Mouse (Mus musculus): ENCODE results near the gene Hist1h2bq. TPM values are rescaled to one million over a fixed set of nuclear protein-coding genes. Genes with fewer than 3 reads are reported as not detected.

Hist1h2bq gene
- polyA plus RNA-seq, 1 experiment from 2014 or later: 7.3 TPM

Small RNAs within 50 kb of the gene (microRNA-seq; reads per million reads assigned to microRNA genes)
- gene Gm19658 (not detected), gene Gm44346 (not detected), gene Gm44466 (not detected)

Other genes with a start within 250 kb of the Hist1h2bq start
- not detected in 2 replicates for gene Olfr1364, start 228.4 kb downstream of the Hist1h2bq start, polyA plus RNA-seq (2015; fragmentation: Nextera tagmentation; extraction: Ambion mirVana)
- gene Olfr1362, start 196.2 kb downstream of the Hist1h2bq start, polyA plus RNA-seq (2015; fragmentation: Nextera tagmentation; extraction: Ambion mirVana): not detected in 2 replicates
- 0.05 and 0.08 TPM in 2 replicates for gene Olfr11, start 167.7 kb downstream of the Hist1h2bq start, polyA plus RNA-seq (2015; fragmentation: Nextera tagmentation; extraction: Ambion mirVana)
- gene Olfr1361, start 146.8 kb downstream of the Hist1h2bq start, polyA plus RNA-seq (2015; fragmentation: Nextera tagmentation; extraction: Ambion mirVana): not detected in 2 replicates
- gene Olfr1360, start 132.8 kb downstream of the Hist1h2bq start, polyA plus RNA-seq (2015; fragmentation: Nextera tagmentation; extraction: Ambion mirVana): not detected in 2 replicates
- gene Olfr1359, start 112.1 kb downstream of the Hist1h2bq start, polyA plus RNA-seq (2015; fragmentation: Nextera tagmentation; extraction: Ambion mirVana): not detected in 2 replicates
- gene Hist1h2bl, start 94.1 kb downstream of the Hist1h2bq start, polyA plus RNA-seq (2015; fragmentation: Nextera tagmentation; extraction: Ambion mirVana): 1.1 and 1.9 TPM in 2 replicates
- 12.9 and 14.0 TPM in 2 replicates for gene Hist1h2ai, start 93.8 kb downstream of the Hist1h2bq start, polyA plus RNA-seq (2015; fragmentation: Nextera tagmentation; extraction: Ambion mirVana)
- 5.9 and 6.4 TPM in 2 replicates for gene Hist1h3h, start 92.5 kb downstream of the Hist1h2bq start, polyA plus RNA-seq (2015; fragmentation: Nextera tagmentation; extraction: Ambion mirVana)
- gene Hist1h2bm, start 88.2 kb downstream of the Hist1h2bq start, polyA plus RNA-seq (2015; fragmentation: Nextera tagmentation; extraction: Ambion mirVana): 1.9 and 2.3 TPM in 2 replicates
- 0.39 and 0.84 TPM in 2 replicates for gene Hist1h4j, start 75.1 kb downstream of the Hist1h2bq start, polyA plus RNA-seq (2015; fragmentation: Nextera tagmentation; extraction: Ambion mirVana)
- 1.6 and 2.7 TPM in 2 replicates for gene Hist1h4k, start 59.7 kb downstream of the Hist1h2bq start, polyA plus RNA-seq (2015; fragmentation: Nextera tagmentation; extraction: Ambion mirVana)
- 10.4 and 11.4 TPM in 2 replicates for gene Hist1h2ak, start 56.4 kb downstream of the Hist1h2bq start, polyA plus RNA-seq (2015; fragmentation: Nextera tagmentation; extraction: Ambion mirVana)
- 0.60 and 2.1 TPM in 2 replicates for gene Hist1h2bn, start 56.1 kb downstream of the Hist1h2bq start, polyA plus RNA-seq (2015; fragmentation: Nextera tagmentation; extraction: Ambion mirVana)
- gene Hist1h1b, start 29.6 kb downstream of the Hist1h2bq start, polyA plus RNA-seq (2015; fragmentation: Nextera tagmentation; extraction: Ambion mirVana): 5.5 and 7.8 TPM in 2 replicates
- 44.3 and 48.5 TPM in 2 replicates for gene Hist1h3i, start 26.8 kb downstream of the Hist1h2bq start, polyA plus RNA-seq (2015; fragmentation: Nextera tagmentation; extraction: Ambion mirVana)
- 1.8 and 2.8 TPM in 2 replicates for gene Hist1h2an, start 23.0 kb downstream of the Hist1h2bq start, polyA plus RNA-seq (2015; fragmentation: Nextera tagmentation; extraction: Ambion mirVana)
- 0.68 and 0.97 TPM in 2 replicates for gene Hist1h2bp, start 22.7 kb downstream of the Hist1h2bq start, polyA plus RNA-seq (2015; fragmentation: Nextera tagmentation; extraction: Ambion mirVana)
- not detected in 2 replicates for gene Hist1h2ao, start 268 bp upstream of the Hist1h2bq start, polyA plus RNA-seq (2015; fragmentation: Nextera tagmentation; extraction: Ambion mirVana)
- not detected in 2 replicates for gene Hist1h4m, start 1.5 kb upstream of the Hist1h2bq start, polyA plus RNA-seq (2015; fragmentation: Nextera tagmentation; extraction: Ambion mirVana)
- gene Hist1h4n, start 22.0 kb upstream of the Hist1h2bq start, polyA plus RNA-seq (2015; fragmentation: Nextera tagmentation; extraction: Ambion mirVana): 6.7 and 8.6 TPM in 2 replicates
- 898 and 915 TPM in 2 replicates for gene Hist1h2ap, start 23.3 kb upstream of the Hist1h2bq start, polyA plus RNA-seq (2015; fragmentation: Nextera tagmentation; extraction: Ambion mirVana)
- 7.5 and 7.7 TPM in 2 replicates for gene Hist1h2br, start 23.5 kb upstream of the Hist1h2bq start, polyA plus RNA-seq (2015; fragmentation: Nextera tagmentation; extraction: Ambion mirVana)
- 16.8 and 19.9 TPM in 2 replicates for gene Zfp184, start 134.9 kb upstream of the Hist1h2bq start, polyA plus RNA-seq (2015; fragmentation: Nextera tagmentation; extraction: Ambion mirVana)
- gene Pom121l2, start 171.0 kb upstream of the Hist1h2bq start, polyA plus RNA-seq (2015; fragmentation: Nextera tagmentation; extraction: Ambion mirVana): not detected in 2 replicates
- gene Prss16, start 199.5 kb upstream of the Hist1h2bq start, polyA plus RNA-seq (2015; fragmentation: Nextera tagmentation; extraction: Ambion mirVana): 0.12 and 0.14 TPM in 2 replicates
- 1.9 TPM in 1 of 2 replicates, not detected in the other for gene Hist1h2ah, start 225.4 kb upstream of the Hist1h2bq start, polyA plus RNA-seq (2015; fragmentation: Nextera tagmentation; extraction: Ambion mirVana)
- gene Hist1h2bk, start 225.7 kb upstream of the Hist1h2bq start, polyA plus RNA-seq (2015; fragmentation: Nextera tagmentation; extraction: Ambion mirVana): 0.84 and 3.1 TPM in 2 replicates
- gene Hist1h4i, start 231.2 kb upstream of the Hist1h2bq start, polyA plus RNA-seq (2015; fragmentation: Nextera tagmentation; extraction: Ambion mirVana): 12.2 and 12.9 TPM in 2 replicates
- gene Hist1h2ag, start 232.7 kb upstream of the Hist1h2bq start, polyA plus RNA-seq (2015; fragmentation: Nextera tagmentation; extraction: Ambion mirVana): 11.9 and 17.6 TPM in 2 replicates
- 1.8 and 5.0 TPM in 2 replicates for gene Hist1h2bj, start 233.0 kb upstream of the Hist1h2bq start, polyA plus RNA-seq (2015; fragmentation: Nextera tagmentation; extraction: Ambion mirVana)